In the genomic region with DNA sequence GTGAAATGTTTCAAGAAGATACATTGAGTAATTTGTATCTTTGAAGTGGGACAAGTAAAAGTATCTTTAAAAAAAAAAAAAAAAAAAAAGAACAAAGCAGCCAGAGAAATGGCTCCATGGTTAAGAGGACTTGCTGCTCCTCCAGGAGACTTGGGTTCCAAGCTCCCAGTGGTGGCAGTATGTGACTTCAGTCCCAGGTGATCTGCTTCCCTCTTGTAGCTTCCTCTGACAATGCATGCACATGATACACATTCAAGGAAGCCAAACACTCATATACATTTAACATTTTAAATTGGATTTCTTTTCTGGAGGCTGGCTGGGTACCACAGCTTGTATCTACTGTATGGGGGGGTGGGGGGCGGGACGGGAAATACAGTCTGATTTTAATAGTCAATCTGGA, we compare ENCODE assay signal across 11 mouse cellular contexts. TPM values are rescaled to one million over a fixed set of nuclear protein-coding genes. Genes with fewer than 3 reads are reported as not detected.
A peak's percentile ranks its signal among the peaks of the same experiment; 100 is the strongest.
DNase-seq lines count a peak whose midpoint lies in the region; ATAC-seq and TF ChIP-seq lines count a peak whose summit lies in the region.
"Had no signal": no experiment of that assay in that cellular context is flagged by ENCODE, and none has a peak within 500 bp of the region (broad histone marks: within the 10 kb centered on the region; RNA-seq: fewer than 3 reads in every experiment).

No protein-coding gene starts in this region.

- H3K9ac ChIP-seq in stomach, embryonic 16.5 days (ENCODE audit: low read length): no peak overlapping the region
- H3K9ac ChIP-seq in stomach, postnatal 0 days (ENCODE audit: low read length): no peak overlapping the region

- no peaks in the 10 kb centered on the region for H3K27me3 ChIP-seq in kidney, adult 2 months (replicated peaks; ENCODE audit: control insufficient read depth, insufficient read depth, low read length)
- no peaks in the 10 kb centered on the region for H3K27me3 ChIP-seq in stomach, embryonic 16.5 days (ENCODE audit: control insufficient read depth, insufficient read depth, low read length)
- H3K27me3 ChIP-seq in stomach, postnatal 0 days (ENCODE audit: control insufficient read depth, insufficient read depth, low read length): no peaks in the 10 kb centered on the region
- H3K27me3 ChIP-seq: limb, embryonic 12.5 days; neural tube, embryonic 13.5 days had no signal

- no peaks in the 10 kb centered on the region for H3K9me3 ChIP-seq in stomach, embryonic 16.5 days (replicated peaks; ENCODE audit: control insufficient read depth, low read length)
- H3K9me3 ChIP-seq in stomach, postnatal 0 days (ENCODE audit: control insufficient read depth, low read length): no peaks in the 10 kb centered on the region
- H3K9me3 ChIP-seq: limb, embryonic 12.5 days; neural tube, embryonic 13.5 days had no signal

- 0 out of 2 replicates have a peak overlapping the region, but pooled peaks have one; percentile 18 for H3K27ac ChIP-seq in kidney, adult 2 months (ENCODE audit: insufficient read depth, low read depth, low read length)
- 0 out of 2 replicates have a peak overlapping the region, but pooled peaks have one; percentile 33 for H3K27ac ChIP-seq in stomach, embryonic 16.5 days (ENCODE audit: low read length)
- H3K27ac ChIP-seq in stomach, postnatal 0 days (replicated peaks): no peak overlapping the region
- H3K27ac ChIP-seq: hindbrain, postnatal 0 days; neural tube, embryonic 13.5 days had no signal

- ATAC-seq in stomach, embryonic 16.5 days (ENCODE audit: insufficient read depth, low FRiP score): no peak
- ATAC-seq in stomach, postnatal 0 days (ENCODE audit: low FRiP score, low TSS enrichment): no peak
- ATAC-seq: hindbrain, postnatal 0 days had no signal

- peaks cover 7% of the 10 kb centered on the region; the same call in 1 of the 2 replicates for H3K4me1 ChIP-seq in kidney, adult 2 months (ENCODE audit: control insufficient read depth, insufficient read depth, low read length)
- H3K4me1 ChIP-seq in stomach, embryonic 16.5 days (ENCODE audit: control insufficient read depth, insufficient read depth, low read length): peaks cover 25% of the 10 kb centered on the region
- no peaks in the 10 kb centered on the region for H3K4me1 ChIP-seq in stomach, postnatal 0 days (replicated peaks; ENCODE audit: control insufficient read depth, insufficient read depth)

- H3K4me3 ChIP-seq in kidney, adult 2 months (ENCODE audit: insufficient read depth, low read depth, low read length): no peak overlapping the region
- no peak overlapping the region for H3K4me3 ChIP-seq in stomach, embryonic 16.5 days (replicated peaks; ENCODE audit: low read length)
- no peak overlapping the region for H3K4me3 ChIP-seq in stomach, postnatal 0 days (ENCODE audit: low read depth, low read length)

- peak; percentile 10 for DNase-seq in kidney, adult 2 months
- DNase-seq in kidney, postnatal 36 days: no peak
- no peak for DNase-seq in stomach, postnatal 0 days (ENCODE audit: low spot score)
- peak; percentile 42 for DNase-seq in ZHBTc4 (ENCODE audit: low read depth, low spot score)
- no peak for DNase-seq in cerebellum, adult 9-11 months
- DNase-seq in frontal cortex, adult 2 months (ENCODE audit: extremely low spot score in 1 of 2, low spot score in 1 of 2): no peak
- DNase-seq: layer of hippocampus, postnatal 36 days had no signal

- H3K36me3 ChIP-seq in kidney, adult 2 months (ENCODE audit: control insufficient read depth, insufficient read depth, low read length): no peaks in the 10 kb centered on the region
- H3K36me3 ChIP-seq in stomach, embryonic 16.5 days (ENCODE audit: control insufficient read depth, insufficient read depth, low read length): no peaks in the 10 kb centered on the region
- H3K36me3 ChIP-seq in stomach, postnatal 0 days (ENCODE audit: control insufficient read depth, insufficient read depth, low read length): no peaks in the 10 kb centered on the region
- H3K36me3 ChIP-seq: limb, embryonic 12.5 days; neural tube, embryonic 13.5 days had no signal

- WGBS in kidney, adult 2 months: 45% methylated on average over 2 of the region's 2 CpGs
- WGBS in stomach, embryonic 16.5 days: 53% methylated on average over 2 of the region's 2 CpGs
- 35% methylated on average over 2 of the region's 2 CpGs for WGBS in stomach, postnatal 0 days

- TF ChIP-seq CTCF in kidney, adult 2 months (conservative IDR thresholded peaks at IDR 0.05; ENCODE audit: insufficient read depth, insufficient read length, low read depth, low read length): no peak
- TF ChIP-seq CTCF in stomach, postnatal 0 days (IDR thresholded peaks at IDR 0.05; ENCODE audit: low read depth): no peak

- no peak for TF ChIP-seq POLR2A in kidney, adult 2 months (IDR thresholded peaks at IDR 0.05; ENCODE audit: low read depth, low read length)

- no peak for TF ChIP-seq EP300 in stomach, postnatal 0 days (optimal IDR thresholded peaks at IDR 0.05)

- no peak overlapping the region for H3K4me2 ChIP-seq in stomach, embryonic 16.5 days (ENCODE audit: low read depth, low read length)
- H3K4me2 ChIP-seq in stomach, postnatal 0 days (replicated peaks; ENCODE audit: low read depth): no peak overlapping the region

RNA-seq across cellular contexts. Expression of a gene that starts 1.6 kb away (rescaled TPM):
- polyA plus RNA-seq in kidney, adult 2 months (2012; rRNA removed): 12.2 and 15.5 TPM in 2 replicates
- polyA plus RNA-seq in stomach, embryonic 16.5 days (2015; fragmentation: Nextera tagmentation; extraction: Ambion mirVana): 17.8 and 20.1 TPM in 2 replicates
- polyA plus RNA-seq in stomach, postnatal 0 days (2015; fragmentation: Nextera tagmentation; extraction: Ambion mirVana): 10.9 and 12.3 TPM in 2 replicates
- polyA plus RNA-seq in frontal cortex, adult 2 months (2012; rRNA removed): 21.1 and 21.3 TPM in 2 replicates

RNA-seq across cellular contexts. Expression of a gene that starts 7.0 kb away (rescaled TPM):
- polyA plus RNA-seq in kidney, adult 2 months (2012; rRNA removed): 35.8 and 37.6 TPM in 2 replicates
- 14.2 and 15.4 TPM in 2 replicates for polyA plus RNA-seq in stomach, embryonic 16.5 days (2015; fragmentation: Nextera tagmentation; extraction: Ambion mirVana)
- polyA plus RNA-seq in stomach, postnatal 0 days (2015; fragmentation: Nextera tagmentation; extraction: Ambion mirVana): 11.9 and 13.2 TPM in 2 replicates
- 186 and 204 TPM in 2 replicates for polyA plus RNA-seq in frontal cortex, adult 2 months (2012; rRNA removed)

RNA-seq across cellular contexts. Expression of a gene that starts 25.5 kb away (rescaled TPM):
- polyA plus RNA-seq in kidney, adult 2 months (2012; rRNA removed): 10.9 and 13.8 TPM in 2 replicates
- 6.2 and 7.2 TPM in 2 replicates for polyA plus RNA-seq in stomach, embryonic 16.5 days (2015; fragmentation: Nextera tagmentation; extraction: Ambion mirVana)
- polyA plus RNA-seq in stomach, postnatal 0 days (2015; fragmentation: Nextera tagmentation; extraction: Ambion mirVana): 7.9 and 9.5 TPM in 2 replicates
- polyA plus RNA-seq in frontal cortex, adult 2 months (2012; rRNA removed): 1.3 and 1.6 TPM in 2 replicates

Comparison
In these comparisons a context has a peak if more than half of its experiments do, and no peak if none do; other contexts are left out.
1. DNase-seq: peak in kidney, adult 2 months (single experiment) and ZHBTc4 (single experiment); none in kidney, postnatal 36 days (0 of 2), stomach, postnatal 0 days (single experiment), cerebellum, adult 9-11 months (single experiment) and frontal cortex, adult 2 months (0 of 2).